Mouse (Mus musculus) MEL (cell line): ENCODE results near the gene Zfand5. TPM values are rescaled to one million over a fixed set of nuclear protein-coding genes. Genes with fewer than 3 reads are reported as not detected.

ENCODE experiments used
- DNase-seq: peaks from one replicate; pipeline ENCODE4 v3.0.0; 2011; ENCODE audit warnings: low read depth, low spot score
- H3K27ac ChIP-seq: 2 replicates; pipeline ENCODE4 v1.5.1; 2012; ENCODE audit warnings: low read depth, mild to moderate bottlenecking, control low read depth, low read length, moderate library complexity; ENCODE audit not compliant: control insufficient read depth
- H3K27me3 ChIP-seq, 2 experiments: fragments of 150-350 bp in 1 of 2; sonication (generic) in 1 of 2; 2 replicates each; pipeline ENCODE4 v1.6.1; 2012; ENCODE audit warnings: low read length in 2 of 2, mild to moderate bottlenecking in 2 of 2, improper control_type of control experiment in 1 of 2, moderate library complexity in 1 of 2; ENCODE audit not compliant: insufficient read depth in 2 of 2, control insufficient read depth in 1 of 2
- H3K36me3 ChIP-seq, 2 experiments: 2 replicates each; pipeline ENCODE4 v1.6.1; 2012 to 2014; ENCODE audit warnings: low read length in 2 of 2, improper control_type of control experiment in 1 of 2, inconsistent platforms in 1 of 2, mild to moderate bottlenecking in 1 of 2; ENCODE audit not compliant: insufficient read depth in 2 of 2, control insufficient read depth in 1 of 2
- H3K4me1 ChIP-seq, 2 experiments: fragments of 150-350 bp in 1 of 2; sonication (generic) in 1 of 2; 2 replicates each; pipeline ENCODE4 v1.6.1; 2012; ENCODE audit warnings: low read length in 2 of 2, improper control_type of control experiment in 1 of 2, mild to moderate bottlenecking in 1 of 2; ENCODE audit not compliant: insufficient read depth in 2 of 2, control insufficient read depth in 1 of 2
- H3K4me3 ChIP-seq, 2 experiments: fragments of 150-350 bp in 1 of 2; sonication (generic) in 1 of 2; 2 replicates each; pipeline ENCODE4 v1.5.1; 2012; ENCODE audit warnings: low read depth in 2 of 2, low read length in 2 of 2, mild to moderate bottlenecking in 2 of 2, moderate library complexity in 2 of 2, control low read depth in 1 of 2, improper control_type of control experiment in 1 of 2; ENCODE audit not compliant: control insufficient read depth in 1 of 2, insufficient read depth in 1 of 2
- H3K79me2 ChIP-seq: 2 replicates; pipeline ENCODE4 v1.6.1; 2012; ENCODE audit warnings: mild to moderate bottlenecking, low read length, moderate library complexity; ENCODE audit not compliant: control insufficient read depth, poor library complexity, insufficient read depth
- H3K9ac ChIP-seq: 2 replicates; pipeline ENCODE4 v1.6.1; 2012; ENCODE audit warnings: low read depth, mild to moderate bottlenecking, control low read depth, low read length, moderate library complexity; ENCODE audit not compliant: control insufficient read depth, poor library complexity, severe bottlenecking
- H3K9me3 ChIP-seq: fragments of 150-350 bp; sonication (generic); replicated peaks from 2 replicates; pipeline ENCODE4 v1.6.1; 2012; ENCODE audit warnings: mild to moderate bottlenecking, low read length, improper control_type of control experiment, moderate library complexity; ENCODE audit not compliant: insufficient read depth
- CHD1 ChIP-seq: IDR thresholded peaks from 2 replicates; pipeline ENCODE4 v1.6.1; 2012; ENCODE audit warnings: low read depth, mild to moderate bottlenecking, inconsistent platforms, low read length, improper control_type of control experiment
- CHD2 ChIP-seq: IDR thresholded peaks from 2 replicates; pipeline ENCODE4 v1.6.1; 2011; ENCODE audit warnings: low read length, improper control_type of control experiment
- CTCF ChIP-seq, 3 experiments: IDR thresholded peaks in 2 of 3; conservative IDR thresholded peaks in 1 of 3; 2 replicates each; pipeline ENCODE4 v1.5.1; 2011 to 2012; ENCODE audit warnings: low read length in 3 of 3, low read depth in 2 of 3, mild to moderate bottlenecking in 2 of 3, improper control_type of control experiment in 1 of 3, inconsistent platforms in 1 of 3, mixed read lengths in 1 of 3, moderate library complexity in 1 of 3; ENCODE audit not compliant: control insufficient read depth in 1 of 3, insufficient read depth in 1 of 3, poor library complexity in 1 of 3, severe bottlenecking in 1 of 3
- E2F4 ChIP-seq: IDR thresholded peaks from 2 replicates; pipeline ENCODE4 v1.6.1; 2011; ENCODE audit warnings: low read depth, low read length, improper control_type of control experiment, borderline replicate concordance
- ETS1 ChIP-seq: IDR thresholded peaks from 2 replicates; pipeline ENCODE4 v1.6.1; 2012; ENCODE audit warnings: low read depth, mild to moderate bottlenecking, inconsistent platforms, low read length, improper control_type of control experiment, moderate library complexity
- GABPA ChIP-seq: IDR thresholded peaks from 2 replicates; pipeline ENCODE4 v1.6.1; 2012; ENCODE audit warnings: low read depth, mild to moderate bottlenecking, inconsistent platforms, low read length, improper control_type of control experiment, moderate library complexity
- HCFC1 ChIP-seq: IDR thresholded peaks from 2 replicates; pipeline ENCODE4 v1.6.1; 2012; ENCODE audit warnings: low read depth, mild to moderate bottlenecking, inconsistent platforms, low read length, improper control_type of control experiment, moderate library complexity
- JUND ChIP-seq: IDR thresholded peaks from 2 replicates; pipeline ENCODE4 v1.6.1; 2011; ENCODE audit warnings: low read depth, mild to moderate bottlenecking, improper control_type of control experiment, low read length
- MAZ ChIP-seq: IDR thresholded peaks from 2 replicates; pipeline ENCODE4 v1.6.1; 2012; ENCODE audit warnings: low read depth, mild to moderate bottlenecking, inconsistent platforms, low read length, improper control_type of control experiment
- NELFE ChIP-seq: IDR thresholded peaks from 2 replicates; pipeline ENCODE4 v1.6.1; 2011; ENCODE audit warnings: low read depth, low read length, improper control_type of control experiment
- NRF1 ChIP-seq: IDR thresholded peaks from 2 replicates; pipeline ENCODE4 v1.6.1; 2014; ENCODE audit warnings: low read depth, mild to moderate bottlenecking, inconsistent platforms, low read length, improper control_type of control experiment, moderate library complexity; ENCODE audit not compliant: poor library complexity, insufficient read depth, severe bottlenecking
- POLR2AphosphoS2 ChIP-seq: IDR thresholded peaks from 2 replicates; pipeline ENCODE4 v1.6.1; 2011; ENCODE audit warnings: low read length, improper control_type of control experiment
- POLR2AphosphoS5 ChIP-seq: IDR thresholded peaks from 2 replicates; pipeline ENCODE4 v1.6.1; 2012; ENCODE audit warnings: low read depth, borderline replicate concordance, mild to moderate bottlenecking, inconsistent platforms, low read length, moderate library complexity, mixed read lengths
- RAD21 ChIP-seq: IDR thresholded peaks from 2 replicates; pipeline ENCODE4 v1.6.1; 2011; ENCODE audit warnings: mild to moderate bottlenecking, low read depth, low read length, improper control_type of control experiment
- RCOR1 ChIP-seq: IDR thresholded peaks from 2 replicates; pipeline ENCODE4 v1.6.1; 2012; ENCODE audit warnings: low read depth, mild to moderate bottlenecking, inconsistent platforms, low read length, improper control_type of control experiment
- SMC3 ChIP-seq: IDR thresholded peaks from 2 replicates; pipeline ENCODE4 v1.6.1; 2011; ENCODE audit warnings: low read depth, low read length, improper control_type of control experiment
- TBP ChIP-seq: IDR thresholded peaks from 2 replicates; pipeline ENCODE4 v1.8.0; 2011; ENCODE audit warnings: low read depth, low read length, improper control_type of control experiment
- UBTF ChIP-seq: IDR thresholded peaks from 2 replicates; pipeline ENCODE4 v1.6.1; 2012; ENCODE audit warnings: low read depth, mild to moderate bottlenecking, inconsistent platforms, low read length, improper control_type of control experiment, moderate library complexity, borderline replicate concordance; ENCODE audit not compliant: insufficient read depth
- USF1 ChIP-seq: IDR thresholded peaks from 2 replicates; pipeline ENCODE4 v1.6.1; 2014; ENCODE audit warnings: low read depth, mild to moderate bottlenecking, inconsistent platforms, low read length, improper control_type of control experiment, moderate library complexity
- USF2 ChIP-seq, 2 experiments: IDR thresholded peaks; 2 replicates each; pipeline ENCODE4 v1.6.1; 2011 to 2012; ENCODE audit warnings: improper control_type of control experiment in 2 of 2, low read length in 2 of 2, borderline replicate concordance in 1 of 2, inconsistent platforms in 1 of 2, low read depth in 1 of 2, mild to moderate bottlenecking in 1 of 2; ENCODE audit not compliant: insufficient read depth in 1 of 2
- ZC3H11A ChIP-seq: IDR thresholded peaks from 2 replicates; pipeline ENCODE4 v1.6.1; 2012; ENCODE audit warnings: low read depth, mild to moderate bottlenecking, inconsistent platforms, low read length, improper control_type of control experiment
- ZKSCAN1 ChIP-seq: IDR thresholded peaks from 2 replicates; pipeline ENCODE4 v1.6.1; 2012; ENCODE audit warnings: low read depth, mild to moderate bottlenecking, inconsistent platforms, low read length, improper control_type of control experiment, moderate library complexity
- ZMIZ1 ChIP-seq: IDR thresholded peaks from 2 replicates; pipeline ENCODE4 v1.6.1; 2012; ENCODE audit warnings: low read depth, mild to moderate bottlenecking, inconsistent platforms, low read length, improper control_type of control experiment, moderate library complexity
- ZNF384 ChIP-seq: IDR thresholded peaks from 2 replicates; pipeline ENCODE4 v1.6.1; 2012; ENCODE audit warnings: low read depth, mild to moderate bottlenecking, inconsistent platforms, low read length, improper control_type of control experiment
- polyA plus RNA-seq, 2 experiments: library from polyadenylated mRNA; stranded (reverse) in 1 of 2; unstranded in 1 of 2; fragments of >175 nt in 1 of 2; fragments of >200 nt in 1 of 2; gene quantifications; 2 replicates each; pipeline versions ENCODE4 v1.2.1 to v1.2.4; 2012; ENCODE audit warnings: low replicate concordance in 2 of 2, low read depth in 1 of 2; ENCODE audit not compliant: insufficient read length in 2 of 2, insufficient read depth in 1 of 2, missing spikeins in 1 of 2
- total RNA-seq: library from RNA; depleted of rRNA; stranded (reverse); fragments of 300-350 nt; gene quantifications from 2 replicates; pipeline ENCODE4 v1.2.3, GENCODE M21; 2012

Zfand5 gene
- total and polyA plus RNA-seq, 3 experiments, result 48.1 to 66.8 (median 51.5) TPM

DNA sequence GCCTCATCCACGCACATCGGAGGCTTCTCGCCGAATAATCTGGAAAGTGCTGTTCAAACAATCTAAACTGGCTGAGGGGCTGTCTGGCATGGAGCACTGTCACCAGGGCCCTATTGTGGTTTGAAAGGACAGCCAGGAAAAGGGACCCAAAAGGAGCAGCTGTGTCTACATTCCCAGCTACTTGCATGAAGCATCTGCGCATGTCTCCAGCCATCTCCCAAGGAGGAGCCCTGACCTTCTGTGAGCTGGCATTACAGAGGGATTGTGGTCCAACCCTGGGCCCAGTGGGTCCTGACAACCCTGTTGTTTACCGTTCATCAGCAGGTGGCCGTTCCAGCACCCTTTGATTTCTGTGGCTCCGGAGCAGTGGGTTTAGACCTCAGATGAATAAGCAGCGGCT is 56.9 kb downstream of the Zfand5 start:
- H3K4me1 ChIP-seq, result no peaks in the 10 kb centered on the region
- H3K27me3 ChIP-seq, result no peaks in the 10 kb centered on the region
- H3K4me3 ChIP-seq, result no peak overlapping the region

DNA sequence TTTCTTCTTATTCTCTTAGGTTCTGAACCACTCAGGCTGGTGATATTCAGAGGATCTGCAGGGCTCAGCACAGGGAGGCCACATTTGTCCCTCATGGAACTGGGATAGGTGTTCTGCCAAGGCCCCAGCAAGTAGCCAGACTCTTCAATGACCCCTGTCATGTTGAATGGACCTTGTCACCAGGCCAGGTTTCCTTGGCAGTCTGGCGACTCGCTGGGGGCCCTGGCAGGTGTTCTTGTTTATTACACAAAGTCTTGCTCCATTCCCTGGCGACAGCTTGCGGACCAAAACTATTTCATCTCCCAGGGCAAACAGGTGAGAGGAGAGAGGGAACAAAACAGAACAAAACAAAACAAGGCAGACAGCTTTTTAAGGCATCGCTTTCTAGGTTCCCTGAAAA is 57.7 kb downstream of the Zfand5 start:
- TF ChIP-seq HCFC1 (no peak), CTCF (IDR thresholded peaks at IDR 0.05 in 2 of 3, conservative IDR thresholded peaks at IDR 0.05 in 1 of 3; ENCODE audit: control insufficient read depth in 1 of 3, insufficient read depth in 1 of 3, low read depth in 2 of 3, low read length in 3 of 3, poor library complexity in 1 of 3, severe bottlenecking in 1 of 3) (no peak), TBP (no peak), ZNF384 (no peak), MAZ (no peak), NRF1 (no peak), NELFE (no peak), UBTF (no peak), RAD21 (no peak), USF1 (no peak), POLR2AphosphoS2 (no peak), SMC3 (no peak), RCOR1 (no peak), ZMIZ1 (no peak), JUND (no peak), ETS1 (no peak), GABPA (no peak), ZKSCAN1 (no peak), USF2 (IDR thresholded peaks at IDR 0.05; ENCODE audit: borderline replicate concordance in 1 of 2, insufficient read depth in 1 of 2, low read depth in 1 of 2, low read length in 2 of 2) (no peak), POLR2AphosphoS5 (no peak)
- no peak overlapping the region for H3K9ac ChIP-seq
- no peak overlapping the region for H3K4me3 ChIP-seq
- H3K27ac ChIP-seq, result no peak overlapping the region
- no peak for DNase-seq
- no peaks in the 10 kb centered on the region for H3K4me1 ChIP-seq
- no peaks in the 10 kb centered on the region for H3K79me2 ChIP-seq
- no peaks in the 10 kb centered on the region for H3K9me3 ChIP-seq
- H3K36me3 ChIP-seq, result no peaks in the 10 kb centered on the region
- H3K27me3 ChIP-seq, result no peaks in the 10 kb centered on the region

More for the DNA sequence above, 56.9 kb downstream of the Zfand5 start:
- Histone ChIP-seq H3K27ac (no peak overlapping the region), H3K36me3 (no peaks in the 10 kb centered on the region), H3K9me3 (no peaks in the 10 kb centered on the region), H3K9ac (no peak overlapping the region), H3K79me2 (no peaks in the 10 kb centered on the region)
- TF ChIP-seq POLR2AphosphoS2, result no peak
- TF ChIP-seq RCOR1, result no peak
- TF ChIP-seq POLR2AphosphoS5, result no peak
- no peak for TF ChIP-seq UBTF
- no peak for TF ChIP-seq ETS1
- TF ChIP-seq CHD2, result no peak
- no peak for TF ChIP-seq TBP
- no peak for TF ChIP-seq ZKSCAN1
- TF ChIP-seq CHD1, result no peak
- no peak for TF ChIP-seq HCFC1
- TF ChIP-seq ZC3H11A, result no peak
- no peak for TF ChIP-seq MAZ
- no peak for TF ChIP-seq ZNF384
- TF ChIP-seq E2F4, result no peak
- no peak for TF ChIP-seq CTCF (IDR thresholded peaks at IDR 0.05 in 2 of 3, conservative IDR thresholded peaks at IDR 0.05 in 1 of 3; ENCODE audit: control insufficient read depth in 1 of 3, insufficient read depth in 1 of 3, low read depth in 2 of 3, low read length in 3 of 3, poor library complexity in 1 of 3, severe bottlenecking in 1 of 3)
- DNase-seq, result no peak
